8 mouse cellular contexts compared by ENCODE assay signal in genomic region chr8:70608749-70609367, GRCm38 (mm10). TPM values are rescaled to one million over a fixed set of nuclear protein-coding genes. Genes with fewer than 3 reads are reported as not detected.
DNase-seq lines count a peak whose midpoint lies in the region; ATAC-seq and TF ChIP-seq lines count a peak whose summit lies in the region.

Gene Ssbp4, minus strand, starts transcription at chr8:70608872.

- no peak for TF ChIP-seq CTCF in MEL (IDR thresholded peaks at IDR 0.05 in 2 of 3, conservative IDR thresholded peaks at IDR 0.05 in 1 of 3; ENCODE audit: control insufficient read depth in 1 of 3, insufficient read depth in 1 of 3, low read depth in 2 of 3, low read length in 3 of 3, poor library complexity in 1 of 3, severe bottlenecking in 1 of 3)

- no peak for DNase-seq in heart, adult 18-20 months
- no peak for DNase-seq in heart, adult 9 months (ENCODE audit: low spot score in 2 of 2)
- no peak for DNase-seq in MEL (ENCODE audit: low read depth, low spot score)
- DNase-seq in hindbrain, embryonic 11.5 days (ENCODE audit: low spot score): no peak
- DNase-seq in liver, embryonic 13.5 days: no peak
- peak; percentile 67 for DNase-seq in testis, postnatal 14 days (ENCODE audit: low spot score)
- DNase-seq in cerebellum, postnatal 14 days: no peak

- no peak; a peak in 1 of 4 replicates for TF ChIP-seq POLR2A in MEL (IDR thresholded peaks at IDR 0.05; ENCODE audit: control insufficient read depth in 1 of 2, insufficient read depth in 1 of 2, low read depth in 1 of 2, low read length in 2 of 2, poor library complexity in 1 of 2)

- ATAC-seq in forebrain, embryonic 13.5 days: peak; percentile 1; the same call in 1 of the 2 replicates
- ATAC-seq in hindbrain, embryonic 11.5 days (ENCODE audit: low FRiP score): no peak
- no peak for ATAC-seq in liver, embryonic 13.5 days (ENCODE audit: low read depth)

- H3K4me1 ChIP-seq in MEL (ENCODE audit: control insufficient read depth in 1 of 2, insufficient read depth in 2 of 2, low read length in 2 of 2): peaks cover 0 to 8% of the 10 kb centered on the region in 2 experiments; a peak in 3 of 4 replicates
- H3K4me1 ChIP-seq in forebrain, embryonic 13.5 days: peaks cover 68% of the 10 kb centered on the region
- H3K4me1 ChIP-seq in hindbrain, embryonic 11.5 days (replicated peaks; ENCODE audit: control insufficient read depth, insufficient read depth, low read length): peaks cover 25% of the 10 kb centered on the region
- peaks cover 87% of the 10 kb centered on the region for H3K4me1 ChIP-seq in liver, embryonic 13.5 days (replicated peaks)

- no peaks in the 10 kb centered on the region; a peak in 1 of 4 replicates for H3K36me3 ChIP-seq in MEL (ENCODE audit: control insufficient read depth in 1 of 2, insufficient read depth in 2 of 2, low read length in 2 of 2)
- no peaks in the 10 kb centered on the region for H3K36me3 ChIP-seq in forebrain, embryonic 13.5 days (ENCODE audit: poor library complexity, severe bottlenecking)
- no peaks in the 10 kb centered on the region for H3K36me3 ChIP-seq in hindbrain, embryonic 11.5 days (ENCODE audit: control insufficient read depth, insufficient read depth, low read length)
- no peaks in the 10 kb centered on the region for H3K36me3 ChIP-seq in liver, embryonic 13.5 days

- H3K4me3 ChIP-seq in MEL (ENCODE audit: control insufficient read depth in 1 of 2, insufficient read depth in 1 of 2, low read depth in 2 of 2, low read length in 2 of 2): peak within 1 kb of the TSS; percentile 88 to 92
- H3K4me3 ChIP-seq in forebrain, embryonic 13.5 days: peak within 1 kb of the TSS; percentile 84
- peak within 1 kb of the TSS; percentile 82 for H3K4me3 ChIP-seq in hindbrain, embryonic 11.5 days (ENCODE audit: low read depth, low read length)
- H3K4me3 ChIP-seq in liver, embryonic 13.5 days (replicated peaks): peak within 1 kb of the TSS; percentile 81

- WGBS in forebrain, embryonic 13.5 days: 7% methylated on average over 26 of the region's 26 CpGs
- 7% methylated on average over 26 of the region's 26 CpGs for WGBS in hindbrain, embryonic 11.5 days
- WGBS in liver, embryonic 13.5 days (ENCODE audit: insufficient replicate concordance): 1% methylated on average over 26 of the region's 26 CpGs

- H3K79me2 ChIP-seq in MEL (ENCODE audit: control insufficient read depth, insufficient read depth, low read length, poor library complexity): peaks cover 29% of the 10 kb centered on the region

- peak within 1 kb of the TSS; percentile 87 for H3K27ac ChIP-seq in MEL (ENCODE audit: control insufficient read depth, low read depth, low read length)
- peak within 1 kb of the TSS; percentile 73 for H3K27ac ChIP-seq in forebrain, embryonic 13.5 days
- H3K27ac ChIP-seq in hindbrain, embryonic 11.5 days (ENCODE audit: low read depth, low read length): peak within 1 kb of the TSS; percentile 98
- H3K27ac ChIP-seq in liver, embryonic 13.5 days: peak within 1 kb of the TSS; percentile 91

- H3K9me3 ChIP-seq in MEL (replicated peaks; ENCODE audit: insufficient read depth, low read length): no peaks in the 10 kb centered on the region
- H3K9me3 ChIP-seq in forebrain, embryonic 13.5 days (replicated peaks): no peaks in the 10 kb centered on the region
- H3K9me3 ChIP-seq in hindbrain, embryonic 11.5 days (ENCODE audit: control insufficient read depth, low read length): no peaks in the 10 kb centered on the region
- no peaks in the 10 kb centered on the region for H3K9me3 ChIP-seq in liver, embryonic 13.5 days (replicated peaks)

- H3K4me2 ChIP-seq in forebrain, embryonic 13.5 days: peak within 1 kb of the TSS; percentile 88
- peak within 1 kb of the TSS; percentile 91 for H3K4me2 ChIP-seq in hindbrain, embryonic 11.5 days (replicated peaks; ENCODE audit: low read depth, low read length)
- peak within 1 kb of the TSS; percentile 93 for H3K4me2 ChIP-seq in liver, embryonic 13.5 days

- no peak for TF ChIP-seq EP300 in MEL (IDR thresholded peaks at IDR 0.05; ENCODE audit: low read depth in 1 of 2, low read length in 2 of 2)

- no peak for TF ChIP-seq RAD21 in MEL (IDR thresholded peaks at IDR 0.05; ENCODE audit: low read depth, low read length)

- H3K27me3 ChIP-seq in MEL (ENCODE audit: control insufficient read depth in 1 of 2, insufficient read depth in 2 of 2, low read length in 2 of 2): no peaks in the 10 kb centered on the region
- peaks cover 9% of the 10 kb centered on the region; the same call in 1 of the 2 replicates for H3K27me3 ChIP-seq in forebrain, embryonic 13.5 days
- H3K27me3 ChIP-seq in hindbrain, embryonic 11.5 days (ENCODE audit: control insufficient read depth, insufficient read depth, low read length): no peaks in the 10 kb centered on the region
- peaks cover 5% of the 10 kb centered on the region; the same call in 1 of the 2 replicates for H3K27me3 ChIP-seq in liver, embryonic 13.5 days

- H3K9ac ChIP-seq in MEL (ENCODE audit: control insufficient read depth, low read depth, low read length, poor library complexity, severe bottlenecking): peak within 1 kb of the TSS; percentile 96
- H3K9ac ChIP-seq in forebrain, embryonic 13.5 days: peak within 1 kb of the TSS; percentile 94
- H3K9ac ChIP-seq in hindbrain, embryonic 11.5 days (ENCODE audit: low read depth, low read length): peak within 1 kb of the TSS; percentile 87
- H3K9ac ChIP-seq in liver, embryonic 13.5 days: peak within 1 kb of the TSS; percentile 94

TF ChIP-seq in MEL, 35 proteins besides CTCF, POLR2A, EP300 and RAD21:
- 0 out of 2 replicates have a peak, but pooled peaks have one; percentile 5 for TF ChIP-seq ZMIZ1 (IDR thresholded peaks at IDR 0.05; ENCODE audit: low read depth, low read length)
- TF ChIP-seq MXI1 (IDR thresholded peaks at IDR 0.05; ENCODE audit: low read depth, low read length): 0 out of 2 replicates have a peak, but pooled peaks have one; percentile 5
- peak; percentile 69 for TF ChIP-seq ZNF384 (IDR thresholded peaks at IDR 0.05; ENCODE audit: low read depth, low read length)
- TF ChIP-seq MAZ (IDR thresholded peaks at IDR 0.05; ENCODE audit: low read depth, low read length): no peak
- no peak for TF ChIP-seq JUND (IDR thresholded peaks at IDR 0.05; ENCODE audit: low read depth, low read length)
- 0 out of 2 replicates have a peak, but pooled peaks have one; percentile 13 for TF ChIP-seq SIN3A (IDR thresholded peaks at IDR 0.05; ENCODE audit: low read length)
- TF ChIP-seq MAX (IDR thresholded peaks at IDR 0.05; ENCODE audit: low read length): peak; percentile 96
- TF ChIP-seq MYC (IDR thresholded peaks at IDR 0.05; ENCODE audit: low read depth, low read length): peak; percentile 86; the same call in 1 of the 2 replicates
- TF ChIP-seq TAL1 (IDR thresholded peaks at IDR 0.05; ENCODE audit: low read length): no peak
- 0 out of 2 replicates have a peak, but pooled peaks have one; percentile 10 for TF ChIP-seq HCFC1 (IDR thresholded peaks at IDR 0.05; ENCODE audit: low read depth, low read length)
- 0 out of 2 replicates have a peak, but pooled peaks have one; percentile 25 for TF ChIP-seq NRF1 (IDR thresholded peaks at IDR 0.05; ENCODE audit: insufficient read depth, low read depth, low read length, poor library complexity, severe bottlenecking)
TF ChIP-seq in MEL: peak in this region for 8.

RNA-seq across cellular contexts. Expression of gene Ssbp4, which starts in this region (rescaled TPM):
- total RNA-seq in heart, adult 18-20 months (2021): 10 to 100 TPM; 29.9 to 35.7 TPM
- total RNA-seq in MEL (2012; rRNA removed): 80.2 and 84.9 TPM in 2 replicates
- polyA plus RNA-seq in MEL (2012; ENCODE audit: insufficient read depth in 1 of 2, insufficient read length in 2 of 2, low read depth in 1 of 2, low replicate concordance in 2 of 2, missing spikeins in 1 of 2): 100 to 1,000 TPM in 1 of 2 experiments, not detected in 1; 212 TPM
- 81.9 and 101 TPM in 2 replicates for polyA plus RNA-seq in forebrain, embryonic 13.5 days (2015; fragmentation: Nextera tagmentation; extraction: Ambion mirVana)
- polyA plus RNA-seq in hindbrain, embryonic 11.5 days (2014; fragmentation: Nextera tagmentation; extraction: Ambion mirVana): 126 and 129 TPM in 2 replicates
- 54.2 and 62.4 TPM in 2 replicates for polyA plus RNA-seq in liver, embryonic 13.5 days (2015; fragmentation: Nextera tagmentation; extraction: Ambion mirVana)
